10 mouse cellular contexts compared by ENCODE assay signal in genomic region chr16:91385621-91386020, GRCm38 (mm10). TPM values are rescaled to one million over a fixed set of nuclear protein-coding genes. Genes with fewer than 3 reads are reported as not detected.
DNase-seq lines count a peak whose midpoint lies in the region; ATAC-seq and TF ChIP-seq lines count a peak whose summit lies in the region.
"Had no signal": no experiment of that assay in that cellular context is flagged by ENCODE, and none has a peak within 500 bp of the region (broad histone marks: within the 10 kb centered on the region; RNA-seq: fewer than 3 reads in every experiment).

No protein-coding gene starts in this region.

- ATAC-seq in heart, embryonic 15.5 days (replicated peaks; ENCODE audit: insufficient number of reproducible peaks, insufficient read depth, low FRiP score, low read depth) = no peak

- H3K27me3 ChIP-seq in heart, embryonic 15.5 days = no peaks in the 10 kb centered on the region
- no peaks in the 10 kb centered on the region for H3K27me3 ChIP-seq in cerebellum, adult 2 months (ENCODE audit: control insufficient read depth, insufficient read depth, low read length)
- H3K27me3 ChIP-seq: neural tube, embryonic 12.5 days had no signal

- H3K9me3 ChIP-seq in heart, embryonic 15.5 days (replicated peaks) = no peaks in the 10 kb centered on the region
- H3K9me3 ChIP-seq: neural tube, embryonic 12.5 days had no signal

- H3K9ac ChIP-seq in heart, embryonic 15.5 days = no peak overlapping the region
- H3K9ac ChIP-seq: neural tube, embryonic 12.5 days had no signal

- no peak for TF ChIP-seq CTCF in cerebellum, adult 2 months (IDR thresholded peaks at IDR 0.05; ENCODE audit: borderline replicate concordance, insufficient read depth, low read depth, low read length)

- H3K36me3 ChIP-seq in heart, embryonic 15.5 days = peaks cover 50% of the 10 kb centered on the region

- TF ChIP-seq POLR2A in cerebellum, adult 2 months (IDR thresholded peaks at IDR 0.05; ENCODE audit: borderline replicate concordance, insufficient read depth, low read length) = no peak

- peak; percentile 47 for DNase-seq in gastrocnemius, adult 18-20 months (ENCODE audit: low spot score)
- DNase-seq in gastrocnemius, adult 8-10 months (ENCODE audit: low spot score in 2 of 2) = no peak
- DNase-seq in kidney, postnatal 10 days = peak; percentile 64
- peak; percentile 83 for DNase-seq in lung, postnatal 25 days (ENCODE audit: low spot score)
- DNase-seq in B cell, adult 2 months = no peak
- no peak for DNase-seq in urinary bladder, postnatal 36 days (ENCODE audit: low spot score in 2 of 2)
- no peak for DNase-seq in cerebellum, adult 2 months
- DNase-seq: cerebellum, adult 8-10 months had no signal

- H3K4me2 ChIP-seq in heart, embryonic 15.5 days = no peak overlapping the region
- H3K4me2 ChIP-seq: neural tube, embryonic 12.5 days had no signal

- peaks cover 3% of the 10 kb centered on the region; the same call in 1 of the 2 replicates for H3K4me1 ChIP-seq in heart, embryonic 15.5 days (replicated peaks)
- no peaks in the 10 kb centered on the region for H3K4me1 ChIP-seq in cerebellum, adult 2 months (ENCODE audit: control insufficient read depth, insufficient read depth, low read length)
- H3K4me1 ChIP-seq: neural tube, embryonic 12.5 days had no signal

- 53% methylated on average over 10 of the region's 10 CpGs for whole genome bisulfite sequencing in heart, embryonic 15.5 days
- WGBS in cerebellum, adult 2 months = 60% methylated on average over 10 of the region's 10 CpGs

- no peak overlapping the region for H3K4me3 ChIP-seq in heart, embryonic 15.5 days
- no peak overlapping the region for H3K4me3 ChIP-seq in cerebellum, adult 2 months (replicated peaks; ENCODE audit: insufficient read depth, low read depth, low read length)
- H3K4me3 ChIP-seq: neural tube, embryonic 12.5 days had no signal

- H3K27ac ChIP-seq in heart, embryonic 15.5 days = peak overlapping the region; percentile 62
- no peak overlapping the region for H3K27ac ChIP-seq in cerebellum, adult 2 months (ENCODE audit: insufficient read depth, low read length)
- H3K27ac ChIP-seq: neural tube, embryonic 12.5 days had no signal

RNA-seq across cellular contexts. Expression of gene Gm21970, which starts 5.9 kb away (rescaled TPM):
- total RNA-seq in gastrocnemius, adult 18-20 months (2021) = not detected
- total RNA-seq in gastrocnemius, adult 8-10 months (2022) = 1 to 10 TPM in 1 of 4 experiments, not detected in 3; 1.3 TPM
- not detected in 2 replicates for polyA plus RNA-seq in heart, embryonic 15.5 days (2015; fragmentation: Nextera tagmentation; extraction: Ambion mirVana)
- not detected in 2 replicates for polyA plus RNA-seq in cerebellum, adult 2 months (2012; rRNA removed)
- polyA plus RNA-seq: neural tube, embryonic 12.5 days had no signal

RNA-seq across cellular contexts. Expression of gene Ifnar2, which starts 13.0 kb away (rescaled TPM):
- total RNA-seq in gastrocnemius, adult 18-20 months (2021) = 1 to 10 TPM; 4.7 to 6.0 TPM
- total RNA-seq in gastrocnemius, adult 8-10 months (2022) = 1 to 10 TPM; 2.6 to 5.1 (median 4.2) TPM
- 52.5 and 58.9 TPM in 2 replicates for polyA plus RNA-seq in heart, embryonic 15.5 days (2015; fragmentation: Nextera tagmentation; extraction: Ambion mirVana)
- 33.9 and 35.5 TPM in 2 replicates for polyA plus RNA-seq in cerebellum, adult 2 months (2012; rRNA removed)

RNA-seq across cellular contexts. Expression of gene Il10rb, which starts 20.3 kb away (rescaled TPM):
- 1 to 10 TPM; 4.2 to 6.6 TPM for total RNA-seq in gastrocnemius, adult 18-20 months (2021)
- 1 to 10 TPM; 4.4 to 6.4 (median 5.0) TPM for total RNA-seq in gastrocnemius, adult 8-10 months (2022)
- polyA plus RNA-seq in heart, embryonic 15.5 days (2015; fragmentation: Nextera tagmentation; extraction: Ambion mirVana) = 57.9 and 58.9 TPM in 2 replicates
- 9.1 and 10.4 TPM in 2 replicates for polyA plus RNA-seq in cerebellum, adult 2 months (2012; rRNA removed)

Comparison
In these comparisons a context has a peak if more than half of its experiments do, and no peak if none do; other contexts are left out.
1. DNase-seq: peak in gastrocnemius, adult 18-20 months (single experiment), kidney, postnatal 10 days (single experiment) and lung, postnatal 25 days (single experiment); none in gastrocnemius, adult 8-10 months (0 of 2), B cell, adult 2 months (0 of 2), urinary bladder, postnatal 36 days (0 of 2) and cerebellum, adult 2 months (0 of 2).